Mouse (Mus musculus) lung, embryonic 16.5 days (tissue): ENCODE data around the gene Arhgap23. TPM values are rescaled to one million over a fixed set of nuclear protein-coding genes. Genes with fewer than 3 reads are reported as not detected.

Experiments used
- ATAC-seq: fragments of 200-750 bp; cut with Nextera tagmentation; 2 replicates; pipeline ENCODE4 v1.8.0; 2017; ENCODE audit warnings: low read depth, mild to moderate bottlenecking, moderate library complexity
- H3K27ac ChIP-seq: fragments of 300-500 bp; sonication (generic); 2 replicates; pipeline ENCODE4 v1.5.1; 2014; ENCODE audit warnings: mild to moderate bottlenecking, control low read depth, low read length
- H3K27me3 ChIP-seq: fragments of 300-500 bp; sonication (generic); 2 replicates; pipeline ENCODE4 v1.6.1; 2014; ENCODE audit warnings: low read depth, low read length, mixed read lengths; ENCODE audit not compliant: control insufficient read depth, insufficient read depth
- H3K36me3 ChIP-seq: fragments of 300-500 bp; sonication (generic); 2 replicates; pipeline ENCODE4 v1.6.1; 2014; ENCODE audit warnings: low read length; ENCODE audit not compliant: control insufficient read depth, insufficient read depth
- H3K4me1 ChIP-seq: fragments of 300-500 bp; sonication (generic); replicated peaks from 2 replicates; pipeline ENCODE4 v1.6.1; 2014; ENCODE audit warnings: low read length, mixed read lengths; ENCODE audit not compliant: control insufficient read depth, insufficient read depth
- H3K4me2 ChIP-seq: fragments of 300-500 bp; sonication (generic); 2 replicates; pipeline ENCODE4 v1.6.1; 2014; ENCODE audit warnings: low read depth, low read length, control low read depth
- H3K4me3 ChIP-seq: fragments of 300-500 bp; sonication (generic); 2 replicates; pipeline ENCODE4 v1.5.1; 2014; ENCODE audit warnings: mild to moderate bottlenecking, low read length, control low read depth
- H3K9ac ChIP-seq: fragments of 300-500 bp; sonication (generic); 2 replicates; pipeline ENCODE4 v1.6.1; 2014; ENCODE audit warnings: low read length, control low read depth
- H3K9me3 ChIP-seq: fragments of 300-500 bp; sonication (generic); 2 replicates; pipeline ENCODE4 v1.6.1; 2016; ENCODE audit warnings: low read length; ENCODE audit not compliant: control insufficient read depth
- WGBS: fragments of 180-500 bp; shearing (Covaris S2); extraction: QIAGEN DNeasy Blood & Tissue Kit; methylation state at CpG from one replicate; pipeline ENCODE4 v1.1.7; 2014; 5-methylcytosine and 5-hydroxymethylcytosine counted together
- polyA plus RNA-seq: library from polyadenylated mRNA; unstranded; fragments of >200 nt; fragmentation: Nextera tagmentation; extraction: Ambion mirVana; gene quantifications from 2 replicates; pipeline ENCODE4 v1.2.1, GENCODE M21; 2015

Arhgap23 gene
- polyA plus RNA-seq, 1 experiment from 2014 or later = 5.2 TPM

DNA sequence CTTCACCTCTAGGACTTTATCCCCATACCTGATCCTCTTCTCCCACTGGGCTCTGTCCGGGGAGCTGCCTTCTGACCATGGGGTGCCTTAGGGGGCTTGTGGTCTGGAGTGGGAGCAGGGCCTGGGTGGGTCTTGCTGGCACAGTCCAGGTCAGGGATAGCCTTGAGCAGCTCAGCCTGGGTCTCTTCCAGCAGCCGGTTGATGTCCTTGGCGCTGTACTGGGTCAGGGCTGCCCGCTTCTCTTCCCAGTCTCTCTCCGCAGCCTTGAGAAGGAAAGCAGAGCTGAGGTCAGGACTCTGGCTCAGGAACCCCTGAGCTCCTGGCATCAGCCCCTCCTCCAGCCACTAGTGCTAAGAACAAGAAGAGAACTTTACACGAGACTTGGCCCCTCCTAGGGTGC lies 110.0 kb downstream of the Arhgap23 start:
- H3K36me3 ChIP-seq = no peaks in the 10 kb centered on the region
- H3K27ac ChIP-seq = no peak overlapping the region
- no peak overlapping the region for H3K4me2 ChIP-seq
- no peaks in the 10 kb centered on the region for H3K9me3 ChIP-seq
- 85% methylated on average over 6 of the region's 6 CpGs for WGBS
- no peak overlapping the region for H3K9ac ChIP-seq
- H3K4me3 ChIP-seq = no peak overlapping the region
- H3K4me1 ChIP-seq = peaks cover 12% of the 10 kb centered on the region
- H3K27me3 ChIP-seq = no peaks in the 10 kb centered on the region
- no peak for ATAC-seq

DNA sequence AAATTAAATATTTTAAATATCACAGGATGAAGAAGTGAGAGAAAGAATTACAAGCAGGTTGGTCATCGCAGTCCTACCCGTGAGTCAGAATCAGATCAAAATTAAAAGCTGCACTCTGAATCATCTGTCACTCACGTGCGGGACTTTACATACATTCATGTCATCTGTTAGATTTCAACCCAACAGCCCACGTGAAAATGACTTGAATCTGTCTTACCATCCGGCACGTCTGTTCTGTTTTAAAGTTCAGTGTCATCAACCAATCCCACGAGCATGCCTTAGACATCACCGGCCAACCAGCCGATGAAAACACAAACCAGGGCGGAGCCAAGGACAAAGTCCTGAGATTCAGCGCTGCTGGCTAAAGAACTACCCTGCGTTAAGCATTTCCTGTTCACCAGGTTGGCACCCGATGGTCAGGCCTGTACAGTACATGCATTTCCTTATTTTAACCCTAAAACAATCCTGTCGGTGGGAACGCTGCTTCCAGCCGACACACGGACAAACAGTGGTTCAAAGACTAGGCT lies 113.0 kb downstream of the Arhgap23 start:
- 74% methylated on average over 18 of the region's 18 CpGs for WGBS
- H3K9me3 ChIP-seq = no peaks in the 10 kb centered on the region
- peaks cover 16% of the 10 kb centered on the region for H3K27me3 ChIP-seq
- H3K4me1 ChIP-seq = peaks cover 19% of the 10 kb centered on the region
- no peak for ATAC-seq
- H3K36me3 ChIP-seq = no peaks in the 10 kb centered on the region
- no peak overlapping the region for H3K4me2 ChIP-seq
- H3K27ac ChIP-seq = no peak overlapping the region
- no peak overlapping the region for H3K9ac ChIP-seq
- H3K4me3 ChIP-seq = no peak overlapping the region

DNA sequence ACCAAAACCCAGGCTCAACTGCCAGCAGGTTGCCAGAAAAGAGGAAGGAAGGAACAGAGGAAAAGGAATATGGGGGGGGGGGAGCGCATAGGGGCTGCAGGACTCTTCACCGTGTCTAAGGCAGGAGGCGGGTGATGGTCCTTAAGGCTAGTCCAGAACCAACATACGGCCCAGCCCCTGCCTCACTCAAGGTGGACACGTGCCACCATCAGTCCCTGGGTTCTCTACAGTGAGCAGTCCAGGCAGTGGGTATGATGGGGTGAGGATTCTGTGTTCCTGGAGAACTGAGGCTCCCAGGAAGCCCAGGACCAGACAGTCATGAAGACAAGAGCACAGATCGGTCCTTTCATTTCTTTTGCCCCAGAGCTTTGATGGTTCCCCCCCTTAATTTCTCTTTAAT lies 114.7 kb downstream of the Arhgap23 start:
- Histone ChIP-seq H3K4me1 (peaks cover 15% of the 10 kb centered on the region), H3K9ac (no peak overlapping the region), H3K36me3 (no peaks in the 10 kb centered on the region), H3K9me3 (no peaks in the 10 kb centered on the region), H3K4me3 (no peak overlapping the region), H3K27me3 (peaks cover 33% of the 10 kb centered on the region), H3K27ac (no peak overlapping the region), H3K4me2 (no peak overlapping the region)
- WGBS = 86% methylated on average over 6 of the region's 6 CpGs
- no peak for ATAC-seq

DNA sequence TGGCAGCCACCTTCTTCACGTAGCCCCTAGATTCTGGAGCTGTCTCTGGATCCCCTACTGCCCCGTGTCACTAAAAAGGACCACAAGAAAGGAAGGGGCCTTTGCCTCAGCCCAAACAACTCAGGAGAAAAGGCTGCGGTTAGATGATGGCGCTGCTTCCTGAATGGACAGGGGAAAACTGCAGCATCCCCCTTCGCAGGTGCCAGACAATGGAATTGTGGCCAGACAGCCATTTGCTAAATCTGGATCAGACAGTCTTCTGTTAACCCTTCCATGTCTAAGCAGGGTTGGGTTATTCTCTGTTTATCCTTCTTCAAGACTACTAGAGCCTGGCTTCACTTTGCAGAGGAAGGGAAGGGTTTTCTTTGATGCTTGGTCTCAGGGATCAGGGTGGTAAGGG lies 115.6 kb downstream of the Arhgap23 start:
- no peaks in the 10 kb centered on the region for H3K9me3 ChIP-seq
- WGBS = 50% methylated on average over 5 of the region's 5 CpGs
- H3K9ac ChIP-seq = no peak overlapping the region
- ATAC-seq = no peak
- H3K36me3 ChIP-seq = no peaks in the 10 kb centered on the region
- H3K4me2 ChIP-seq = no peak overlapping the region
- H3K4me1 ChIP-seq = peaks cover 16% of the 10 kb centered on the region
- no peak overlapping the region for H3K4me3 ChIP-seq
- H3K27me3 ChIP-seq = peaks cover 42% of the 10 kb centered on the region
- H3K27ac ChIP-seq = no peak overlapping the region

- ATAC-seq = peak; percentile 69
- H3K4me1 ChIP-seq = peaks cover 18% of the 10 kb centered on the region
- H3K27me3 ChIP-seq = peaks cover 49% of the 10 kb centered on the region
- 5% methylated on average over 46 of the region's 46 CpGs for WGBS
- H3K36me3 ChIP-seq = no peaks in the 10 kb centered on the region
- H3K27ac ChIP-seq = no peak overlapping the region
- H3K4me3 ChIP-seq = peak overlapping the region; percentile 52
- H3K4me2 ChIP-seq = peak overlapping the region; percentile 94
- peak overlapping the region; percentile 61 for H3K9ac ChIP-seq
- no peaks in the 10 kb centered on the region for H3K9me3 ChIP-seq
Measured at GRCm38 (mm10) chr11:97531381-97532260, 116.3 kb downstream of the Arhgap23 start.

GRCm38 (mm10) chr11:97532354-97532753 lies 117.0 kb downstream of the Arhgap23 start:
- 10% methylated on average over 8 of the region's 8 CpGs for WGBS
- Histone ChIP-seq H3K36me3 (no peaks in the 10 kb centered on the region), H3K9ac (no peak overlapping the region), H3K4me1 (peaks cover 25% of the 10 kb centered on the region), H3K9me3 (no peaks in the 10 kb centered on the region), H3K27me3 (peaks cover 56% of the 10 kb centered on the region), H3K4me3 (peak overlapping the region; percentile 52), H3K27ac (no peak overlapping the region), H3K4me2 (peak overlapping the region; percentile 94; the same call in 1 of the 2 replicates)
- ATAC-seq = no peak

GRCm38 (mm10) chr11:97532950-97533582 lies 117.7 kb downstream of the Arhgap23 start:
- Histone ChIP-seq H3K4me3 (no peak overlapping the region), H3K27me3 (peaks cover 63% of the 10 kb centered on the region), H3K27ac (no peak overlapping the region), H3K9me3 (no peaks in the 10 kb centered on the region), H3K4me2 (peak overlapping the region; percentile 31), H3K4me1 (peaks cover 25% of the 10 kb centered on the region), H3K36me3 (no peaks in the 10 kb centered on the region), H3K9ac (no peak overlapping the region)
- 4% methylated on average over 20 of the region's 20 CpGs for WGBS
- ATAC-seq = peak; percentile 12; the same call in 1 of the 2 replicates

DNA sequence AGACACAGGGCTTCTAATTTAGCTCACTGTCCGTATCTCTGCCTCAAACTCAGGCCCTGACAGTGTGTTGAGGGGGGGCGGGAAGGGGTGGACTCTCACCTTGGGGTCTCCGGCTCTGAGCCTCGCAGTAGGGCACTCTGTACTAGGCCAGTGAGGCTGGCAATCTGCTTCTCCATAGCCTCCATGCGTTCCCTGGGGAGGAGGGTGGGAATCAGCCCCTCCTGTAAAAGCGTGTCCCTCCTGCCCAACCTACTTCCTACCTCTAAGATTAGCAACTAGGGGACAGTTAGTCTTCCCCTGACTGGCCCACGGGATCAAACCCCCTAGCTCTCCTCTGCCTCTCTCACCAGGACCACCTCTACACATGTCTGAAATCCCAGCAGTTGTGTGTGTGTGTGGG lies 118.3 kb downstream of the Arhgap23 start:
- no peak for ATAC-seq
- no peaks in the 10 kb centered on the region for H3K36me3 ChIP-seq

More for the DNA sequence above, 118.3 kb downstream of the Arhgap23 start:
- no peak overlapping the region for H3K9ac ChIP-seq
- no peaks in the 10 kb centered on the region for H3K9me3 ChIP-seq
- H3K4me3 ChIP-seq = no peak overlapping the region
- no peak overlapping the region for H3K4me2 ChIP-seq
- H3K27me3 ChIP-seq = peaks cover 68% of the 10 kb centered on the region
- WGBS = 17% methylated on average over 7 of the region's 7 CpGs
- no peak overlapping the region for H3K27ac ChIP-seq
- H3K4me1 ChIP-seq = peaks cover 25% of the 10 kb centered on the region
